Mouse (Mus musculus) embryonic facial prominence, embryonic 10.5 days (tissue): Measurements from ENCODE around the gene Otud4. TPM values are rescaled to one million over a fixed set of nuclear protein-coding genes. Genes with fewer than 3 reads are reported as not detected.
"Not testable (repeated sequence)": the region's sequence is repeated elsewhere in the genome, so short reads cannot be mapped to it uniquely, and the experiment has no call there.

ENCODE experiments used
- DNase-seq: peaks from one replicate; pipeline ENCODE4 v3.0.0-alpha.2; 2017; ENCODE audit warnings: low spot score
- H3K27ac ChIP-seq: fragments of 300-500 bp; sonication (generic); replicated peaks from 2 replicates; pipeline ENCODE4 v1.5.1; 2016; ENCODE audit warnings: mild to moderate bottlenecking
- H3K27me3 ChIP-seq: fragments of 300-500 bp; sonication (generic); replicated peaks from 2 replicates; pipeline ENCODE4 v1.6.1; 2016; ENCODE audit warnings: low read depth, mild to moderate bottlenecking; ENCODE audit not compliant: poor library complexity, severe bottlenecking
- H3K36me3 ChIP-seq: fragments of 300-500 bp; sonication (generic); replicated peaks from 2 replicates; pipeline ENCODE4 v1.6.1; 2016; ENCODE audit warnings: mild to moderate bottlenecking, moderate library complexity
- H3K4me1 ChIP-seq: fragments of 300-500 bp; sonication (generic); 2 replicates; pipeline ENCODE4 v1.6.1; 2016
- H3K4me3 ChIP-seq: fragments of 300-500 bp; sonication (generic); 2 replicates; pipeline ENCODE4 v1.5.1; 2016; ENCODE audit warnings: mild to moderate bottlenecking, moderate library complexity
- H3K9me3 ChIP-seq: fragments of 300-500 bp; sonication (generic); 2 replicates; pipeline ENCODE4 v1.6.1; 2016; ENCODE audit warnings: mild to moderate bottlenecking
- WGBS: fragments of 180-500 bp; shearing (Covaris S2); methylation state at CpG from one replicate; pipeline ENCODE4 v1.1.7; 2016; 5-methylcytosine and 5-hydroxymethylcytosine counted together
- polyA plus RNA-seq: library from polyadenylated mRNA; unstranded; fragments of >200 nt; fragmentation: Nextera tagmentation; extraction: Ambion mirVana; gene quantifications from 2 replicates; pipeline ENCODE4 v1.2.1, GENCODE M21; 2016

The Otud4 gene
- polyA plus RNA-seq, 1 experiment from 2014 or later = 16.1 TPM

DNA sequence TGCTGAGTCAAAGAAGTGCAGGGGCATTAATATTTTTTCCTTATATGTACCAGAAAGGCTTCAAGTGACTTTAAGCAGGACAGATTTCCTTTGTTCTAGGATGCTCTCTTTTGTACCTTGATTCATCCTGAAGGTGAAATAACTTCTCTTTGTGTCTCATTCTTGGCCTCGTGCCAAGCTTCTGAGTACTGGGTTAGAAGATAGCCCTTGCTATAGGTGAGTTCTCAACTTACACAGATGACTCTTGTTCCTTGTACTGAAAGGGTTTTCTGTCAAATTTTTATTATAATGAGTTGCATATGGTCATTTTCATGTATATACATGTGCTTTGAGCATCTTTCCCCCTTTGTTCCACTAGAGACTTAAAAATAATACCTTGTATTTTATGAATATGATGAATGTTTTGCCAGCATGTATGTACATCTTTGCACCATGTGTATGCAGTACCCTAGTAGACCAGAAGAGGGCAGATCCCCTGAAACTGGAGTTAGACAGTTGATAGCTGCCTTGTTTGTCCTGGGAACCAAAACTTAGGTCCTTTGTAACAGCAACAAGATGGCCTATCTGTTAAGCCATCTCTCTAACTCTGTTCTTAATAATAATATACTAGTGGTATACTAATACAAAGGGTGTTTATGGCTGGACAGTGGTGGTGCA lies 10.9 kb downstream of the Otud4 start:
- Histone ChIP-seq H3K9me3 (no peaks in the 10 kb centered on the region), H3K4me1 (no peaks in the 10 kb centered on the region), H3K4me3 (no peak overlapping the region), H3K27ac (no peak overlapping the region), H3K27me3 (no peaks in the 10 kb centered on the region), H3K36me3 (peaks cover 89% of the 10 kb centered on the region)
- 78% methylated on average over 1 of the region's 1 CpGs for WGBS
- no peak for DNase-seq

GRCm38 (mm10) chr8:79653736-79654135 lies 14.3 kb downstream of the Otud4 start:
- WGBS = 92% methylated on average over 4 of the region's 4 CpGs
- H3K9me3 ChIP-seq = no peaks in the 10 kb centered on the region
- H3K4me1 ChIP-seq = no peaks in the 10 kb centered on the region
- no peaks in the 10 kb centered on the region for H3K27me3 ChIP-seq
- no peak for DNase-seq
- H3K27ac ChIP-seq = no peak overlapping the region
- peaks cover 84% of the 10 kb centered on the region for H3K36me3 ChIP-seq
- no peak overlapping the region for H3K4me3 ChIP-seq

DNA sequence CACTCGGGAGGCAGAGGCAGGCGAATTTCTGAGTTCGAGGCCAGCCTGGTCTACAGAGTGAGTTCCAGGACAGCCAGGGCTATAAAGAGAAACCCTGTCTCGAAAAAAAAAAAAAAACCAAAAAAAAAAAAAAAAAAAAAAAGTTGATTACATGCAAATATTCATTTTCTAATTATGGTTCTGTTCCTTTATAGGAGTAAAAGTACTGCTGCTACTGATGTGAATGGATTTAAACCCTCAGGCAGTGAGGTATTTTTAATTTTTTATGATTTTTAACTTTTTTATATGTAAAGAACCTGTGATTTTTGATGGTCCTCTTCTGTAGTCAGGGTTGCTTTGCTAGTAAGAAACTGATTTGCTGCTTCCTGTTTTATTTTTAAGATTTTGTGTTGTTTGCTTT lies 19.3 kb downstream of the Otud4 start:
- H3K36me3 ChIP-seq = peaks cover 93% of the 10 kb centered on the region
- H3K27ac ChIP-seq, H3K4me1 ChIP-seq, H3K27me3 ChIP-seq, H3K4me3 ChIP-seq, DNase-seq, H3K9me3 ChIP-seq: not testable (repeated sequence)
- 84% methylated on average over 4 of the region's 4 CpGs for WGBS

GRCm38 (mm10) chr8:79676461-79676860 lies 37.0 kb downstream of the Otud4 start:
- WGBS = 88% methylated on average over 4 of the region's 4 CpGs
- peaks cover 64% of the 10 kb centered on the region for H3K36me3 ChIP-seq
- H3K4me1 ChIP-seq = peaks cover 8% of the 10 kb centered on the region
- H3K27ac ChIP-seq = no peak overlapping the region
- DNase-seq = no peak
- no peak overlapping the region for H3K4me3 ChIP-seq
- H3K9me3 ChIP-seq = no peaks in the 10 kb centered on the region
- no peaks in the 10 kb centered on the region for H3K27me3 ChIP-seq

DNA sequence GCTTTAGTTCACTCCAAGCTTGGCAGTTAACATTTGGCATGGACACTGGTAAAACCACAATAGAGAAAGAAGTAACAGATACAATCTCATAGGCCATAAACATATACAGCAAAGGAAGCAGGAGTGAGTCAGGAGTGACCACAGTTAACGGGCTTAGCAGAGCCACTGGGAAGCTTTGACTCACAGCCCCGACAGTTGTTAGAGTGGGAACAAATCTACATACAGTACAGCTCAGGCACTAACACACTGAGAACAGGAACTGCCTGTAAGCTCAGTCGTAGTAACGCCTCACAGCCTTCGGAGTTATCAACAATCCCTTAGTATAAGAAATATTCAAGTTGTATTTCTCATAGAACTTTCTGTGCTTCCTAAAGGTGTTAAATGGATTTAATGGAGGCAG lies 39.6 kb downstream of the Otud4 start:
- no peak overlapping the region for H3K4me3 ChIP-seq
- peaks cover 8% of the 10 kb centered on the region for H3K4me1 ChIP-seq
- H3K9me3 ChIP-seq = no peaks in the 10 kb centered on the region
- peaks cover 64% of the 10 kb centered on the region for H3K36me3 ChIP-seq
- H3K27me3 ChIP-seq = no peaks in the 10 kb centered on the region
- DNase-seq = no peak
- H3K27ac ChIP-seq = no peak overlapping the region
- WGBS = 75% methylated on average over 5 of the region's 5 CpGs

GRCm38 (mm10) chr8:79680083-79680482 lies 40.7 kb downstream of the Otud4 start:
- H3K27me3 ChIP-seq, H3K9me3 ChIP-seq, H3K27ac ChIP-seq, H3K4me1 ChIP-seq, DNase-seq: not testable (repeated sequence)
- Histone ChIP-seq H3K36me3 (peaks cover 64% of the 10 kb centered on the region), H3K4me3 (peak overlapping the region; percentile 52)
- WGBS = 53% methylated on average over 10 of the region's 10 CpGs

DNA sequence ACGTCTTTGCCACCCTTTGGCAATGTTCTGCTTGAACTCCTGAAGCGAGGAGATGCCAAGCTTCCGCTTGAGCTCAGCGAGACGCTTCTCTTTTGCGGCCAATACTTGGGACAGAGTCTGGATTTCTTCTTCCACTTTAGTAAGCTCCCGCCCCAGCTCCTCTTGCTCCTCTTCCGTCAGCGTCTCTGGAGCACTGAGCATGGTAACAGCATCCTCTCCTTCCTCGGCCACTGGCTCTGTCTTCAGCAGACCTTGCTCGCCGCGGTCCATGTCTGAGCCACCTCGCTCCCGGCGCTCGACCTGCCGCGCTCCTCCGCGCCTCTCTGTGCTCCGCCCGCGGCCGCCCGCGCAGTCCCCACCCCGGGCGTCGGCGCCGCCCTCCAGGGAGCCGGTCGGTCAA lies 41.1 kb downstream of the Otud4 start:
- no peak overlapping the region for H3K27ac ChIP-seq
- peaks cover 8% of the 10 kb centered on the region for H3K4me1 ChIP-seq
- 10% methylated on average over 34 of the region's 34 CpGs for WGBS
- peak; percentile 40 for DNase-seq
- no peaks in the 10 kb centered on the region for H3K27me3 ChIP-seq
- H3K9me3 ChIP-seq = no peaks in the 10 kb centered on the region
- peaks cover 64% of the 10 kb centered on the region for H3K36me3 ChIP-seq
- H3K4me3 ChIP-seq = peak overlapping the region; percentile 52

DNA sequence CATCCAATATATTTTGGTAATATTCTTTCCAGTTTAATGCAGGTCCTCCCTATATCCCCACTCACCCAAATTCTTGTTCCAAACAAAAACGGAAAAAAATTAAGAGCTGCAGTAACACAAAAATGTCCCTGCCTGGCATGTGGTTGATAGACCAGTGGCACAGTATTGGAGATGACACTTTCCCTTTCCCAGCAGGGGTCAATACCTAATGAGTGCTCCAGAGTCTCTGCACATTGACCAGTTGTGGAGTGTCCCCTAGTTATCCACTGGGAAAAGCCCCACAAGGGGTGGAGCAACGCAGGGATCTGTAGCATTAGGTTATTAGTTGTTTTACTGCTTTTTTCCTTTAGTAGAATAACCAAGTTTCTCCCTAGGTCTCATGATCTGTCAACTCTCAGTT lies 41.5 kb downstream of the Otud4 start:
- Histone ChIP-seq H3K9me3 (no peaks in the 10 kb centered on the region), H3K27ac (no peak overlapping the region), H3K4me3 (peak overlapping the region; percentile 52), H3K4me1 (peaks cover 8% of the 10 kb centered on the region), H3K27me3 (no peaks in the 10 kb centered on the region), H3K36me3 (peaks cover 64% of the 10 kb centered on the region)
- DNase-seq = no peak
- 43% methylated on average over 2 of the region's 2 CpGs for WGBS

DNA sequence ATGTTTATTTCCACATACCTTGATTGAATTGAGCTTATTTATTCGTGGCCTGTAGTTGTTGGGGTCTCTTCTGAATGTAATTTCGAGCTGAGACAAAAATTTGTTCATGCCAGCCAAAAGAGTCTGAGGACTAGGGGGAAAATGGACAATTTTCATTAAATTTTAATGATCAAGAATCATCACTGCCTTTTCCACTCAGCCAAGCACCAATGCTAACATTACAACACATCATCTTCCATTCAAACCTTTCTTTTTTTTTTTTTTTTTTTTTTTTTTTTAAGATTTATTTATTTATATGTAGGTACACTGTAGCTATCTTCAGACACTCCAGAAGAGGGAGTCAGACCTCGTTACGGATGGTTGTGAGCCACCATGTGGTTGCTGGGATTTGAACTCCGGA lies 46.5 kb downstream of the Otud4 start:
- not testable (repeated sequence) for H3K27me3 ChIP-seq

GRCm38 (mm10) chr8:79692531-79692930 lies 53.1 kb downstream of the Otud4 start:
- Histone ChIP-seq H3K27ac (no peak overlapping the region), H3K4me3 (no peak overlapping the region), H3K4me1 (no peaks in the 10 kb centered on the region), H3K27me3 (no peaks in the 10 kb centered on the region), H3K36me3 (peaks cover 100% of the 10 kb centered on the region), H3K9me3 (no peaks in the 10 kb centered on the region)
- 89% methylated on average over 2 of the region's 2 CpGs for WGBS
- DNase-seq = no peak

More for the DNA sequence above, 46.5 kb downstream of the Otud4 start:
- H3K4me1 ChIP-seq, H3K27ac ChIP-seq, H3K9me3 ChIP-seq, DNase-seq, H3K4me3 ChIP-seq: not testable (repeated sequence)
- WGBS = 88% methylated on average over 5 of the region's 5 CpGs
- peaks cover 99% of the 10 kb centered on the region for H3K36me3 ChIP-seq

DNA sequence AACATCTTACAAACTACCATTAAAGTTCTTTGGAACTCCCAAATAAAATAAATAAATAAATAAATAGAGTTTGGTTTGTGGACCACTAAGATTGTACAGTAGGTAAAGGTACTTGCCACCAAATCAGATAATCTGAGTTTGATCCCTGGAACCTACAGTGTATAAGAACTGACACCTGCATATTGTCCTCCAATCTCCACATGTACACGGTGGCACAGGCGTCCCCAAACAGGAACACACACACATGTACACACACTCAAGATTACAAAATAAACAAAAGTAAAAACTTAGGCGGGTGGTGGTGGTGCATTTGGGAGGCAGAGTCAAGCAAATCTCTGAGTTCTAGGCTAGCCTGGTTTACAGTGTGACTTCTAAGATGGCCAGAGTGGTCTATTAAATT lies 67.3 kb downstream of the Otud4 start:
- WGBS = 95% methylated on average over 3 of the region's 3 CpGs
- DNase-seq = no peak
- H3K36me3 ChIP-seq = peaks cover 64% of the 10 kb centered on the region

DNA sequence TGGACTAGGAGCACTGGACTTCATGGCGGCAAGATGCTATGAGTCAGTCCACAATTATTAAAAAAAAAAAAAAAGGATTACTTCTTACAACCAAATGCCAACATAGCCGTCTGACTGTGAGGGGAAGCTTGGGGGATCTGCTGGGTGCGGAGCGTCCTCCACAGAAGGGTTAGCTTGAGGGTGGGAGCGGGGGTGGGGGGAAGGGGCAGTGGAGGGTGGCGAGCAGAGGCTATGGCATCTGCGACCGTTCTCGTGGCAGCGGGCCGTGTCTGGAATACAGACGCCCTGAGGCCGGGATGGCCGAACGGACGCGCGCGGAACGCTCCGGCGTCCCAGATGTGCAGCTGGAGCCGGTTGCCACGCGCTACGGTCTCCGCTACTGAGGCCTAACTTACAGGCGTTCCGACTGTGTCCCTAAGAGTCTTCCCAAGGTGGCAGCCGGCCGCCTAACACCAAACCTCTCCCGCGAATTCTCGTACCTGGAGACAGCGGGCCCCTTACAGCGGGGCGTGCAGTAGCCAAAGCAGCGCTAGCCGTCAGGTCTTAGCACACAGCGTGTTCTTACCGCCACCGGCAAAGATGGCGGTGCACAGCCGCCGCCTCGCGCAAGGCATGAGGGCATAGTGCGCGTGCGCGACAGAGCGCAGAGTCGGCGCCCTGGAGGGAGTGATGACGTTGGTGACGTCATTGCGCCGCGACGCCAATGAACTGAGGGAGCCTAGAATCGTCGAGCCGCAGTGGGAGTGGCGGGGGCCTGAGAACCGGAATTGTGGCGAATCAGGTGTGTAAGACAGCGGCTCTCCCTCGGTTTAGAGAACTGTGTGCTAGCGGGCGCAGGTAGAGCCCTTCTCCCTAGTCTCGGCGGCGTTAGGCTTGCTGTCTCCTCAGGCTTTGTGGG lies 71.9 kb downstream of the Otud4 start, which contains the start of the genes Abce1 and Anapc10:
Abce1 (minus strand) TSS at position 677 of the 898 bp plus-strand sequence.
Anapc10 (plus strand) TSS at position 757 of the 898 bp plus-strand sequence.
- peak within 1 kb of the TSS; percentile 94 for H3K27ac ChIP-seq
- peak; percentile 98 for DNase-seq
- peaks cover 35% of the 10 kb centered on the region for H3K36me3 ChIP-seq
- peaks cover 15% of the 10 kb centered on the region for H3K4me1 ChIP-seq
- under 1% methylated on average over 73 of the region's 73 CpGs for WGBS
- no peaks in the 10 kb centered on the region for H3K9me3 ChIP-seq
- H3K4me3 ChIP-seq = peak within 1 kb of the TSS; percentile 97
- H3K27me3 ChIP-seq = no peaks in the 10 kb centered on the region

More for the DNA sequence above, 67.3 kb downstream of the Otud4 start:
- H3K4me3 ChIP-seq = no peak overlapping the region
- no peak overlapping the region for H3K27ac ChIP-seq
- H3K4me1 ChIP-seq = peaks cover 7% of the 10 kb centered on the region; the same call in 1 of the 2 replicates
- H3K9me3 ChIP-seq = no peaks in the 10 kb centered on the region
- H3K27me3 ChIP-seq = no peaks in the 10 kb centered on the region

GRCm38 (mm10) chr8:79712676-79713075 lies 73.3 kb downstream of the Otud4 start:
- peak overlapping the region; percentile 97 for H3K4me3 ChIP-seq
- peaks cover 35% of the 10 kb centered on the region for H3K36me3 ChIP-seq
- no peaks in the 10 kb centered on the region for H3K9me3 ChIP-seq
- DNase-seq = no peak
- no peak overlapping the region for H3K27ac ChIP-seq
- WGBS = 51% methylated on average over 6 of the region's 6 CpGs
- H3K27me3 ChIP-seq = no peaks in the 10 kb centered on the region
- H3K4me1 ChIP-seq = peaks cover 15% of the 10 kb centered on the region
